Mouse (Mus musculus) olfactory bulb, adult 2 months (tissue): ENCODE measurements around the gene Dlgap4.

Experiments used
- CTCF ChIP-seq: fragments of 200-500 bp; IDR thresholded peaks from 2 replicates; pipeline ENCODE4 v1.5.1; 2012; ENCODE audit warnings: low read depth, mild to moderate bottlenecking, low read length, moderate library complexity; ENCODE audit not compliant: insufficient read depth
- POLR2A ChIP-seq: fragments of 200-500 bp; IDR thresholded peaks from 2 replicates; pipeline ENCODE4 v1.6.1; 2012; ENCODE audit warnings: mild to moderate bottlenecking, low read depth, low read length, moderate library complexity; ENCODE audit not compliant: insufficient read depth

DNA sequence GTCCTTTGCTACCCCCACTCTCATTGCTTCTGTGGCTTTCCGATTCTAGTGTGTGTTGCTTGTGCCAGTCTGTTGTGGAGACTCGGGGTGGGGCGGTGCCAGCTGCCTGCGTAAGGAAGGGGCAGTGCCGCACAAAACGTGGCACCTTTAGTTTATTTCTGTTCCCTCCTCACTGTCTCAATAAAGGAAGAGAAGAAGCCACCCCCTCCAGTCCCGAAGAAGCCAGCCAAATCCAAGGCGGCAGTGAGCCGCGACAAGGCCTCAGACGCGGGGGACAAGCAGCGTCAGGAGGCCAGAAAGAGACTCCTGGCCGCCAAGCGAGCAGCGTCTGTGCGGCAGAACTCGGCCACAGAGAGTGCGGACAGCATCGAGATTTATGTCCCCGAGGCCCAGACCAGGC, 149.0 kb downstream of the Dlgap4 start:
- TF ChIP-seq CTCF = no peak
- no peak for TF ChIP-seq POLR2A
